Mouse (Mus musculus): ENCODE measurements around the gene Parp8.

Parp8 gene

GRCm38 (mm10) chr13:116870221-116870620, 155.1 kb downstream of the Parp8 start:
- DNase-seq (ENCODE audit: low read depth, low spot score) = no peak

GRCm38 (mm10) chr13:116843937-116844336, 181.4 kb downstream of the Parp8 start:
- no peak for DNase-seq (ENCODE audit: low read depth, low spot score)

DNA sequence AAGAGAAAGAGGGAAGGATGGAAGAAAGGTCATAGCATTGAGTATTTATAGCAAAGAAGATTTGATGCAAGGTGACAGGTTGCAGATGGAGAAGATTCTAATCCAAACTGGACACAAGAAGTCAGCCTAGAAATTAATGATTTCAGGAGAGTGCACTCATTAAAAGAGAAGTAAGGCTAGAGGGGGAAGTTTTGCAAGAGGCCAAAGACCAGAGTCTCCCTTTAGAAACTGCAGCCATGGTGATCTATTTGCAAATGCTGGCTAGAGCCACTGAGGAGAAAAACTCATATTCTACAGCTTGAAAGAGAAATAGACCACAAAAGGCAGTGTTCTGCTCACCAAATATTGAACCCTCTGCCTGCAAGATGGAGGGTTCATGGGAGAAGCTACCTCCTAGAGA, 194.4 kb downstream of the Parp8 start:
- DNase-seq (ENCODE audit: low read depth, low spot score) = no peak

DNA sequence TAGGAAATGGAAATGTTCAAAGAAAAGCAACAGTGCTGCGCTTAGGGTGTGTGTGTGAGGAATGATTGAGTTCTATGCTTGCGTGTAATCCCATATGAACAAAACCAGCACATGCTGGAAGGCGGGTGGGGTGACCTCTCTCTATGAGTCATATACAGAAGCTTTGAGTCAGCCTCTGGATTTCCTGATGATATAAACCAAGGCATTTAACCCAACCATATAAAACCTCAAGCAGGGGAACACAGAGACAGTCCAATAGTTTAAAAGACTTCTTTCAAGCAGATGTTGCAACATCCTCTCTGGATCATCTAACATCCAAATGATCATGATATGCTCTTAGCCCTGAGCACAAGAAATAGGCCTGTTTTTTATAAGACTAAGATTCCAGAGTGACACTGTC, 196.3 kb downstream of the Parp8 start:
- peak; percentile 90 for DNase-seq (ENCODE audit: low read depth, low spot score)

GRCm38 (mm10) chr13:116811456-116811855, 213.9 kb downstream of the Parp8 start:
- DNase-seq (ENCODE audit: low read depth, low spot score) = no peak

Measured in 3T3-L1 (cell line).